Mouse (Mus musculus) lung, postnatal 25 days (tissue): ENCODE results near the gene Gm20683.
A peak's percentile ranks its signal among the peaks of the same experiment; 100 is the strongest.

ENCODE experiments used
- DNase-seq: peaks from one replicate; pipeline ENCODE4 v3.0.0; 2022; ENCODE audit warnings: low spot score

Gene Gm20683

GRCm38 (mm10) chr17:25840519-25840918 lies 1.0 kb downstream of the Gm20683 start:
- DNase-seq, result no peak

- no peak for DNase-seq
Observed at GRCm38 (mm10) chr17:25839455-25840235, 1.9 kb downstream of the Gm20683 start.

- no peak for DNase-seq
Observed at GRCm38 (mm10) chr17:25838904-25839303, 2.7 kb downstream of the Gm20683 start.

- no peak for DNase-seq
Observed at GRCm38 (mm10) chr17:25837533-25837932, 4.0 kb downstream of the Gm20683 start.

DNA sequence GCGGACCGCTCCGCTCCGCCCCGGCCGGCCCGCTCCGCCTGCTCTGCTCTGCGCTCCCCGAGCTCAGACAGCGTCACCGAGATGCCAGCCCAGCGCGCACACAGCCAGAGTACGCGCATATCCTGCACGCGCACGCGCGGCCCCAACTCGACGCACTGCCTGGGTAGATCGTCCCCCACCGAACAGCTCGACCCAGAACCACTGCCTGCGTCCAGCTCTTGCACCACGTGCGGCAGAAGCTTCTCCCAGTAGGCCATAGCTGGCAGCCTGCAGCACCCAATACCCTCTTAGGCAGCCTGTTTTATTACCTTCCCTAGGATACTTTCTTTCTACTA lies 4.5 kb downstream of the Gm20683 start, which contains the start of gene Rhbdl1:
TSS of gene Rhbdl1 (minus strand) at position 220 of the 335 bp plus-strand sequence.
- peak; percentile 43 for DNase-seq

DNA sequence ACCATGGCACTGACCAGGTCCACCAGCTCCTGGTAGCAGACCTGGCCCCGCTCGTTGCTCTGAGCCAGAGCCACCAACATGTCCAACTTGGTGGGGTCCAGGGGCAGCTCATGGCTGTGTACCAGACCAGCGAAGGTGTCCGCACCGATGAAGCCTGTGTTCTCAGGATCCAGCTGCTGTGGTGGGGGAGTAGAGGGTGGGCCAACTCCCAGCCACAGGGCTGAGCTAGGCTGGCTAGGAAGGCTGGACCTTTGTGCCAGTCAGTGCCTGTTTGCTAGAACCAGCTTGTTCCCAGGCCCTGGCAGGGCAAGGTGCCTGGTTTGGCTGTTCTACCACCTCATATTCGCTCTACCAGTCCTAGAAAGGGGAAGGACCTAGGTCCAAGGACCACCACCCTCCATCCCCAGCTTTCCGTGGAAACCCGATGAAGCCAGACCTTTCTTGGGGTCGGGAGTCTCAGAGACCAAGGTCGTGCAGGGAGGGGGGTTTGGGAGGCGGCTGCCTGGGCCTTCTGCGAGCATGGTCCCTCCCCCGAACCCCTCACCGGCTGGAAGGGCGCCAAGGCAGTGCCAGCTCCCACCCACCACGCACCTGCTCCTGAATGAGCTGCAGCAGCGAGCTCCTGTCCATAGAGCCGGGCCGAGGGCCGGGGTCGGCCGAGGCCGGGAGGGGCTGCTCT lies 5.0 kb downstream of the Gm20683 start:
- no peak for DNase-seq

DNA sequence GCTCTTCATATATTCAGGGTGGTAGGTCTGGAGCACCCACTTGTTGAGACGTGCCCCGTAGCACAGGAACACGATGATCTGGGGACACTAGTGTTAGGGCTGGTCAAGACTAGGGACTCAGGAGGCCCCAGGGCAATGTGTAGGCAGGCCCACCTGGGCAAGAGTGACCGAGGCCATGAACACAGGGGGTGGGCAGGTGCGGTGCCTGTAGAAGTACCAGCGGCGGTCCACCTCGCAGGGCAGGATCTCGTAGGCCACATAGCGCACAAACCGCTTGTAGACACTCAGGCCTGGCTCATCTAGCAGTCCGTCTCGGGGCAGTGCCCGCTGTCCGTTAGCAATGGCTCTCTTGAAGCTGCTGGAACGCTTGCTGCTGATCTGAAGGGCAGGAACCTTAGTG lies 5.7 kb downstream of the Gm20683 start:
- DNase-seq, result no peak

DNA sequence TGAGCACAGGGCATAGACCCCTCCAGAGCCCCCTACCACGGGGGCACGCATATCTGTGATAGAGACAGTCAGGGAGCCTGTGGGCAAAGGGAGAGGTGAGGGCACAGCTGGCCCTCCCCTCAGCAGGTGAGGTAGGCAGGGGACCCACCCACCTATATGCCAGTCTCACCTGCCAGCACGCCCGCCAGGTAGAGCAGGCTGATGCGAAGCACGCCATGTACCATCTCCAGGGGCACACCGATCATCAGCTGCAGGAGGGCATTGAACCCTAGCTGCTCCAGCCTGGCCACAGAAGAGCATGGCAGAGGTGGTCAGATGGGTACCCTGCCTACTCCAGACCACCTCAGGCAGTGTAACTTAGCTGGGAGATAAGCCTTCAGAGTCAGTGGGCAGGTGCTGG lies 6.3 kb downstream of the Gm20683 start:
- no peak for DNase-seq

DNA sequence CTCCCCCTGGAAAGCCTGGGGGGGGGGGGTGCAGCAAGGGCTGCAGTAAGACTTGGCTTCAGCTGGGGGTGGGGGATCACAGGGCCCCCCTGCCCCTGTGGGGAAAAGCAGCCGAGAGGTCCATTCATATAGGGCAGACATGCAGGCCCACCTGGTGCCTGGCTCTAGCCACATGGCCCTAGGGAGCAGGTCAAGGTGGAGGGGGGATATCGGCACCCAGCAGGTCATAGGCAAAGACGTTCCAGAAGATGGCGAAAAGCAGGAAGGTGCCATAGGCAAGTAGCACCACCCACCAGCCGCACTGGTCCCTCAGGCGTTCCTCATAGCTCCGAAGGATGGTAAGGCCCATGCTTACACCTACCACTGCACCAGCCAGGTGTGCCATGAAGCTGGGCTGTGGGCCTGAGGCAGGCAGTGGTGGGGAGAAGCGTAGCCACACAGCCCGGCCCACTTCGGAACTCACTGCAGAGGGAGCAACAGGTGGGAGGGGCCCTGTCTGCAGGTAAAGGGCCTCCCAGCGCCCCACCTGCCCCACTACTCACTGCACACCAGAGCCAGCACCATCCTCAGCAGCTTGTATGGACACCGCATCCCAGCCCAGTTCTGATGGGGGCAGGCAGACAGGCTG lies 6.9 kb downstream of the Gm20683 start:
- DNase-seq, result no peak

DNA sequence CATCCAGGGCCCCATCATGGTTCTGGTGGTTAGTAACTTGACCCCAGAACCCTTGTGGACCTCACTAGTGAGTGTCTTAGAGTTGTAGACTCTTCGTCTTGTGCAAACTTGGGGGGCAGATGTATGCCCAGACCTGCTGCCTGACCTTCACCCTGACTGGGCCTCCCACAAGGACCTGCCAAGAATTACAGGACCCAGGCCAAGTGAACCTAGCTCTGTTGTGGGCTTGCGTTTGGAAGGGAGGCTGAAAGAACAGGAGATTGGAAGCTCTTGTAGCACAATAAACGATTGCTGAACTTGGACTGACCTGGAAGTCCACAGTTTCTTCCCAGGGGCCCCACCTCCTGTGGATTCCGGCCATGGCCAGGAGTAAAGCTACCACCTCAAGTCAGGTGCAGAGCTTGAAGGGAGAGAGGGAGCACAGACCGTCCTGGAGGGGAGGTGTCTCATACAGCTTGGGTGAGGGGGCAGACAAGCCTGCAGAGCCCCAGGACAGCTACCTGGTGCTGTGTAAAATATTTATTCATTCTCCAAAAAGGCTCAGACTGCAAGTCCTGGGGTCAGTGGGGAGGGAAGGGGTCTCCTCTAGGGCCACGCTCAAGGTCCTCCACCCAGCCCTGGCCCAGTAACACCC lies 7.5 kb downstream of the Gm20683 start:
- DNase-seq, result peak; percentile 27

DNA sequence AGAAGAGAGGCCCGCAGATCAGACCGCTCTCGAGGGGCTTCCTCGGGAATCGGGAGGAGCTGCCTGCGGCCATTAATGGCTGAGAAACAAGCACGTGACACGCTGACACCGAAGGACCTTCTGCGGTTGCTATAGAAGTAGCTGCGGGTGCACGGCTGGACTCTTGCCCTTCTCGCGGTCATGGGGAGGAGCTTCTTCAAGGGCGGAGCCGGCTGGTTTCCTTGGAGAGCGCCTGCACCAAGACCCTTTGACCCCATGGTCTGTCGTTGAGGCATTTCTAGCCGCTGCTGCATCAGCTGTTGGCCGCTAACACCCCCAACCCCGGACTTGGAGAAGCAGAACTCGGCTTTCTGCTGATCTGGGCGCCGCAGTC lies 8.3 kb downstream of the Gm20683 start, which contains the start of gene Stub1:
TSS of gene Stub1 (minus strand) at position 114 of the 373 bp plus-strand sequence.
- DNase-seq, result peak; percentile 91

DNA sequence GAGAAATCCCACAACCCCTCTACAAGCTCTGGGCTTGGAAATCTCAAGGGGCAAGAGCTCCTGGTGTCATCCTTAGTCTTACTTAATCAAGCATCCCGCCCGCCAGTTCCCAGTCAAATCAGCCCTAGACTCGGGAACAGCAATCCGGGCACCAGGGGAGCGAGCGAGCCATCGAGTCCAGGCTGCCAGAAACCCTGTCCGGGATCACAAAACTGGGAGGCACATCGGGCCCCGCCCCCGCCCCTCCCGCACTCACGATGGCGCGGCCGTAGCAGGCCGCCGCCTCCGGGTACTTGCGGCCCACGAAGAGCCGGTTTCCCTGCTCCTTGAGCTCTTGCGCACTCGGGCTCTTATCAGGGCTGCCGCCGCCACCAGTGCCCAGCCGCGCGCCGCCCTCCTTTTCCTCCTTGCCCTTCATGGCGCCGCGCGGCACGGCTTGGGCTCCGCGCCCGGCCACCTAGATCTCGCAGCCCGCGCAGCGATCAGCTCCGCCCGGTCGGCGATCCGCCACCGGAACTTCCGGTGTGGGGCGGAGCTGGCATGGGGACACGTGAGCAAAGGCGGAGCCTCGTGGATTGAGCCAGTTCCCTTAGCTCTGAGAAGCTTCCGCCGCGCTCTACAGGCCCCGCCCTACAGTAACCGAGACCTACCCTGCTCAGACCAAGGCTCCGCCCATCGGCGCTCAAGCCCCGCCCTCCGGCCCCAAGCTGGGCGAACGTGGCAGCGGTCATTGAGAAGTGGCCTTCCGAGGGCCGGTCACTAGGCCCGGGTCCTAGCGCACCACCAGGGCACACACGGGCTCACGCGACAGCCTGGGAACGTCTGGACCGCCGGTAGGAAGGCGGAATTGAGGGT lies 8.9 kb downstream of the Gm20683 start:
- peak; percentile 100 for DNase-seq

- DNase-seq, result no peak
Observed at GRCm38 (mm10) chr17:25831451-25832281, 9.9 kb downstream of the Gm20683 start.

DNA sequence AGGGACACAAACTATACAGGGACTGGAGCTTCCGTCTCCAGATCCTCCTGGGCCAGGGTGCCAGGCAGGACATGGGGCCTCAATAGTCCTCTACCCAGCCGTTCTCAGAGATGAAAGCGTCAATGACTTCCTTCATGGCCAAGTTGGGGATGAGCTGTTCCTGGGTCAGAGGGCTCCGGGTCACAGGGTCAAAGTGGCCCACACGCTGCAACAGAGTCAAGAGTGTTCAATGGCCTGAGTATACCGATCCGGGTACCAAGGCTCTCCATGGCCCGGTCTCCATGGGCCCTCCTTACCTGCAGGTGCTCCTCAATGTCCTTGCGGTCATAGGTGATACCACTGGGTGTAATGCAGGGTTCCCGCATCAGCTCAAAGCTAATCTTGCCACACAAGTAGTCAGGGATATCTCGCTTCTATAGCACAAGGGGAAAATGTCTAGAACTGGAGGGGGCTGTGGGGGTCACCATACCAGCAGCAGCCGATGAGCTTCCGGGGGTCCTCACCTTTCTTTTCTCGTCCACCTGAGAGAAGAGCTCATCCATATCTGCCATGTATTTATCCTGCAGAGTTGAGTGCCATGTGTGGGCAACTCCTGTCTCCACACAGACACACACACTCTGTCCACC lies 10.6 kb downstream of the Gm20683 start:
- DNase-seq, result no peak

- no peak for DNase-seq
Observed at GRCm38 (mm10) chr17:25830200-25830753, 11.3 kb downstream of the Gm20683 start.

DNA sequence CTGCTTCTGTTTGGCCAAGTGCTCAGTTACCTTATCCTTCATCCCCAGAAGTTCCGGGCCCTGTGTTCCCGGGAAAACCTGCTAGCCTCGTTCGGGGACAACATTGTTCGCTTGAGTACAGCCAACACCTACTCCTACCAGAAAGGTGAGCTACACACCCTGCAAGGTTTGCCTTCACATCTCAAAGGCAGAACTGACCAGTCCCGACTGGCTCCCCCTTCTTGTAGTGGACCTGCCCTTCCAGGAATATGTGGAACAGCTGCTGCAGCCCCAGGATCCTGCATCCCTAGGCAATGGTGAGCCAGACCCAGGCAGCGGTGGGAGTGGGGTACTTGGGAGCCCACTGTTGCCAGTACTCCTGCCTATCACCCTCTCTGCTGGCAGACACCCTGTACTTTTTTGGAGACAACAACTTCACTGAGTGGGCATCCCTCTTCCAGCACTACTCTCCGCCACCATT lies 12.0 kb downstream of the Gm20683 start:
- DNase-seq, result no peak

GRCm38 (mm10) chr17:25828712-25829557 lies 12.6 kb downstream of the Gm20683 start, which contains the start of gene Jmjd8:
Jmjd8 (plus strand) TSS chr17:25828867.
- peak; percentile 73 for DNase-seq

DNA sequence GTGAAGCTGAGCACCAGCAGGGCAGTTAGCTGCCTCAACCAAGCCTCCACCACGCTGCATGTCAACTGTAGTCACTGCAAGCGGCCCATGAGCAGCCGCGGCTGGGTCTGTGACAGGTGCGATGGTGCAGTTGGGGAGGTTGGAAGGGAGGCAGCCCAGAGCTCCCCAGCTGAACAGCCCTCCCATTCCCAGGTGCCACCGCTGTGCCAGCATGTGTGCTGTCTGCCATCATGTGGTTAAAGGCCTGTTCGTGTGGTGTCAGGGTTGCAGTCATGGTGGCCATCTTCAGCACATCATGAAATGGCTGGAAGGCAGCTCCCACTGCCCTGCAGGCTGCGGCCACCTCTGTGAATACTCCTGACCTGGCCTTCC lies 13.4 kb downstream of the Gm20683 start:
- no peak for DNase-seq
